Mouse (Mus musculus) natural killer cell, adult 2 months (primary cell): Measurements from ENCODE around the gene Tmem231.
A peak's percentile ranks its signal among the peaks of the same experiment; 100 is the strongest.

Experiments
- DNase-seq, 2 experiments: peaks; one replicate each; pipeline ENCODE4 v3.0.0; 2022; ENCODE audit warnings: low spot score in 2 of 2

Gene Tmem231

GRCm38 (mm10) chr8:111933348-111934076 lies at the start of gene Tmem231:
TSS of gene Tmem231 (minus strand) at chr8:111933881.
- DNase-seq, result peak; percentile 70 to 84

- DNase-seq, result no peak
Observed at GRCm38 (mm10) chr8:111982116-111982515, 48.4 kb upstream of the Tmem231 start.

GRCm38 (mm10) chr8:111978147-111978546 lies 44.5 kb upstream of the Tmem231 start:
- DNase-seq, result no peak

GRCm38 (mm10) chr8:111976326-111976725 lies 42.6 kb upstream of the Tmem231 start:
- no peak for DNase-seq

- no peak for DNase-seq
Observed at GRCm38 (mm10) chr8:111975706-111976105, 42.0 kb upstream of the Tmem231 start.

GRCm38 (mm10) chr8:111974138-111974537 lies 40.5 kb upstream of the Tmem231 start:
- no peak for DNase-seq

GRCm38 (mm10) chr8:111968991-111969390 lies 35.3 kb upstream of the Tmem231 start:
- no peak for DNase-seq

- DNase-seq, result no peak
Observed at GRCm38 (mm10) chr8:111968541-111968940, 34.9 kb upstream of the Tmem231 start.

- no peak for DNase-seq
Observed at GRCm38 (mm10) chr8:111967246-111967870, 33.7 kb upstream of the Tmem231 start.

- no peak for DNase-seq
Observed at GRCm38 (mm10) chr8:111964849-111965561, 31.3 kb upstream of the Tmem231 start.

- DNase-seq, result no peak
Observed at GRCm38 (mm10) chr8:111964351-111964750, 30.7 kb upstream of the Tmem231 start.

GRCm38 (mm10) chr8:111963546-111963945 lies 29.9 kb upstream of the Tmem231 start:
- no peak for DNase-seq

- DNase-seq, result no peak
Observed at GRCm38 (mm10) chr8:111963091-111963490, 29.4 kb upstream of the Tmem231 start.

- no peak for DNase-seq
Observed at GRCm38 (mm10) chr8:111962589-111962988, 28.9 kb upstream of the Tmem231 start.

GRCm38 (mm10) chr8:111961330-111961729 lies 27.6 kb upstream of the Tmem231 start:
- peak in 1 of 2 experiments; percentile 9 for DNase-seq

- DNase-seq, result no peak
Observed at GRCm38 (mm10) chr8:111960591-111961321, 27.1 kb upstream of the Tmem231 start.

- no peak for DNase-seq
Observed at GRCm38 (mm10) chr8:111957231-111957630, 23.6 kb upstream of the Tmem231 start.

- DNase-seq, result no peak
Observed at GRCm38 (mm10) chr8:111955879-111956278, 22.2 kb upstream of the Tmem231 start.

GRCm38 (mm10) chr8:111954844-111955594 lies 21.3 kb upstream of the Tmem231 start:
- no peak for DNase-seq

GRCm38 (mm10) chr8:111951936-111952335 lies 18.3 kb upstream of the Tmem231 start:
- no peak for DNase-seq

- DNase-seq, result peak; percentile 27 to 57
Observed at GRCm38 (mm10) chr8:111951317-111951716, 17.6 kb upstream of the Tmem231 start.
